ENCODE assay signal across 10 mouse cellular contexts in genomic region chr4:138219331-138219730, GRCm38 (mm10). TPM values are rescaled to one million over a fixed set of nuclear protein-coding genes. Genes with fewer than 3 reads are reported as not detected.
DNase-seq lines count a peak whose midpoint lies in the region; ATAC-seq lines count a peak whose summit lies in the region.
"Had no signal": no experiment of that assay in that cellular context is flagged by ENCODE, and none has a peak within 500 bp of the region (broad histone marks: within the 10 kb centered on the region; RNA-seq: fewer than 3 reads in every experiment).

No protein-coding gene starts in this region.

- WGBS in forebrain, embryonic 16.5 days, result 87% methylated on average over 5 of the region's 5 CpGs
- WGBS in forebrain, embryonic 11.5 days, result 89% methylated on average over 5 of the region's 5 CpGs
- WGBS in midbrain, embryonic 13.5 days, result 91% methylated on average over 5 of the region's 5 CpGs
- 86% methylated on average over 5 of the region's 5 CpGs for WGBS in midbrain, embryonic 11.5 days

- H3K4me1 ChIP-seq in forebrain, embryonic 16.5 days (replicated peaks; ENCODE audit: control insufficient read depth, insufficient read depth, low read length), result peaks cover 28% of the 10 kb centered on the region
- peaks cover 8% of the 10 kb centered on the region; the same call in 1 of the 2 replicates for H3K4me1 ChIP-seq in forebrain, embryonic 11.5 days (replicated peaks; ENCODE audit: control insufficient read depth, insufficient read depth, low read length)
- peaks cover 43% of the 10 kb centered on the region for H3K4me1 ChIP-seq in midbrain, embryonic 13.5 days (replicated peaks)
- peaks cover 9% of the 10 kb centered on the region for H3K4me1 ChIP-seq in midbrain, embryonic 11.5 days (ENCODE audit: control insufficient read depth, insufficient read depth, low read length)

- H3K9me3 ChIP-seq in forebrain, embryonic 16.5 days (ENCODE audit: control insufficient read depth, low read length), result no peaks in the 10 kb centered on the region
- no peaks in the 10 kb centered on the region for H3K9me3 ChIP-seq in forebrain, embryonic 11.5 days (ENCODE audit: control insufficient read depth, low read length)
- no peaks in the 10 kb centered on the region for H3K9me3 ChIP-seq in midbrain, embryonic 13.5 days
- H3K9me3 ChIP-seq in midbrain, embryonic 11.5 days (ENCODE audit: control insufficient read depth, low read length), result no peaks in the 10 kb centered on the region
- H3K9me3 ChIP-seq: heart, embryonic 12.5 days; midbrain, embryonic 10.5 days had no signal

- no peak overlapping the region for H3K4me2 ChIP-seq in forebrain, embryonic 16.5 days (ENCODE audit: low read length)
- no peak overlapping the region for H3K4me2 ChIP-seq in forebrain, embryonic 11.5 days (ENCODE audit: low read depth, low read length, severe bottlenecking)
- 0 out of 2 replicates have a peak overlapping the region, but pooled peaks have one; percentile 78 for H3K4me2 ChIP-seq in midbrain, embryonic 13.5 days (replicated peaks)
- H3K4me2 ChIP-seq in midbrain, embryonic 11.5 days, result no peak overlapping the region
- H3K4me2 ChIP-seq: heart, embryonic 12.5 days had no signal

- peaks cover 13% of the 10 kb centered on the region for H3K36me3 ChIP-seq in forebrain, embryonic 16.5 days (ENCODE audit: control insufficient read depth, insufficient read depth)
- H3K36me3 ChIP-seq in forebrain, embryonic 11.5 days (ENCODE audit: control insufficient read depth, insufficient read depth, low read length), result no peaks in the 10 kb centered on the region; the same call in 1 of the 2 replicates
- H3K36me3 ChIP-seq in midbrain, embryonic 13.5 days, result peaks cover 25% of the 10 kb centered on the region
- peaks cover 9% of the 10 kb centered on the region for H3K36me3 ChIP-seq in midbrain, embryonic 11.5 days (ENCODE audit: control insufficient read depth, insufficient read depth, low read length)

- H3K4me3 ChIP-seq in forebrain, embryonic 16.5 days (replicated peaks; ENCODE audit: low read length), result no peak overlapping the region
- H3K4me3 ChIP-seq in forebrain, embryonic 11.5 days (ENCODE audit: low read depth, low read length), result no peak overlapping the region
- no peak overlapping the region for H3K4me3 ChIP-seq in midbrain, embryonic 13.5 days (replicated peaks)
- no peak overlapping the region for H3K4me3 ChIP-seq in midbrain, embryonic 11.5 days (ENCODE audit: low read depth, low read length)
- H3K4me3 ChIP-seq: heart, embryonic 12.5 days had no signal

- no peak for ATAC-seq in forebrain, embryonic 16.5 days
- no peak for ATAC-seq in forebrain, embryonic 11.5 days (replicated peaks; ENCODE audit: low FRiP score)
- ATAC-seq in midbrain, embryonic 13.5 days, result no peak
- ATAC-seq in midbrain, embryonic 11.5 days (ENCODE audit: low FRiP score), result no peak
- ATAC-seq in granulocyte monocyte progenitor cell, adult 5-6 weeks (replicated peaks; ENCODE audit: poor library complexity, severe bottlenecking), result no peak

- H3K27ac ChIP-seq in forebrain, embryonic 16.5 days (ENCODE audit: low read length), result no peak overlapping the region
- no peak overlapping the region for H3K27ac ChIP-seq in forebrain, embryonic 11.5 days (ENCODE audit: low read depth, low read length)
- no peak overlapping the region for H3K27ac ChIP-seq in midbrain, embryonic 13.5 days
- no peak overlapping the region for H3K27ac ChIP-seq in midbrain, embryonic 11.5 days (ENCODE audit: low read depth, low read length)
- H3K27ac ChIP-seq: midbrain, embryonic 10.5 days had no signal

- 0 out of 2 replicates have a peak overlapping the region, but pooled peaks have one; percentile 24 for H3K9ac ChIP-seq in forebrain, embryonic 16.5 days (replicated peaks; ENCODE audit: low read depth, low read length)
- H3K9ac ChIP-seq in forebrain, embryonic 11.5 days (ENCODE audit: low read length), result no peak overlapping the region
- H3K9ac ChIP-seq in midbrain, embryonic 13.5 days (replicated peaks), result peak overlapping the region; percentile 43; the same call in 1 of the 2 replicates
- H3K9ac ChIP-seq in midbrain, embryonic 11.5 days (ENCODE audit: low read length), result no peak overlapping the region
- H3K9ac ChIP-seq: heart, embryonic 12.5 days; lung, embryonic 14.5 days had no signal

- DNase-seq in forebrain, embryonic 11.5 days (ENCODE audit: low spot score), result no peak
- DNase-seq in midbrain, embryonic 11.5 days (ENCODE audit: low spot score, missing footprints), result no peak
- DNase-seq in induced T-regulatory cell, adult 2 months (ENCODE audit: low read depth), result peak; percentile 65
- DNase-seq in kidney, adult 18-20 months, result no peak
- DNase-seq: lung, embryonic 14.5 days had no signal

- no peaks in the 10 kb centered on the region for H3K27me3 ChIP-seq in forebrain, embryonic 16.5 days (replicated peaks; ENCODE audit: control insufficient read depth, insufficient read depth, low read length)
- H3K27me3 ChIP-seq in forebrain, embryonic 11.5 days (ENCODE audit: control insufficient read depth, insufficient read depth, low read length), result no peaks in the 10 kb centered on the region
- H3K27me3 ChIP-seq in midbrain, embryonic 13.5 days, result no peaks in the 10 kb centered on the region
- H3K27me3 ChIP-seq in midbrain, embryonic 11.5 days (ENCODE audit: control insufficient read depth, insufficient read depth, low read length), result no peaks in the 10 kb centered on the region
- H3K27me3 ChIP-seq: heart, embryonic 12.5 days had no signal

RNA-seq across cellular contexts. Expression of gene Hp1bp3, which starts 3.2 kb away (rescaled TPM):
- 233 and 263 TPM in 2 replicates for polyA plus RNA-seq in forebrain, embryonic 16.5 days (2015; fragmentation: Nextera tagmentation; extraction: Ambion mirVana)
- polyA plus RNA-seq in forebrain, embryonic 11.5 days (2014; fragmentation: Nextera tagmentation; extraction: Ambion mirVana), result 176 and 178 TPM in 2 replicates
- 229 and 255 TPM in 2 replicates for polyA plus RNA-seq in midbrain, embryonic 13.5 days (2015; fragmentation: Nextera tagmentation; extraction: Ambion mirVana)
- 182 and 198 TPM in 2 replicates for polyA plus RNA-seq in midbrain, embryonic 11.5 days (2014; fragmentation: Nextera tagmentation; extraction: Ambion mirVana)
- total RNA-seq in granulocyte monocyte progenitor cell, adult 5-6 weeks (2014; fragmentation: Nextera tagmentation), result 203 and 218 TPM in 2 replicates
- 221 and 239 TPM in 2 replicates for total RNA-seq in granulocyte monocyte progenitor cell, adult 5-6 weeks (2017)

RNA-seq across cellular contexts. Expression of gene Sh2d5, which starts 30.9 kb away (rescaled TPM):
- polyA plus RNA-seq in forebrain, embryonic 16.5 days (2015; fragmentation: Nextera tagmentation; extraction: Ambion mirVana), result 6.1 and 9.8 TPM in 2 replicates
- 0.37 and 0.63 TPM in 2 replicates for polyA plus RNA-seq in forebrain, embryonic 11.5 days (2014; fragmentation: Nextera tagmentation; extraction: Ambion mirVana)
- 7.0 and 8.5 TPM in 2 replicates for polyA plus RNA-seq in midbrain, embryonic 13.5 days (2015; fragmentation: Nextera tagmentation; extraction: Ambion mirVana)
- polyA plus RNA-seq in midbrain, embryonic 11.5 days (2014; fragmentation: Nextera tagmentation; extraction: Ambion mirVana), result 0.94 TPM in 2 replicates
- 29.1 and 42.7 TPM in 2 replicates for total RNA-seq in granulocyte monocyte progenitor cell, adult 5-6 weeks (2014; fragmentation: Nextera tagmentation)
- 18.8 and 27.7 TPM in 2 replicates for total RNA-seq in granulocyte monocyte progenitor cell, adult 5-6 weeks (2017)

RNA-seq across cellular contexts. Expression of gene Kif17, which starts 30.9 kb away (rescaled TPM):
- polyA plus RNA-seq in forebrain, embryonic 16.5 days (2015; fragmentation: Nextera tagmentation; extraction: Ambion mirVana), result 0.98 and 2.2 TPM in 2 replicates
- polyA plus RNA-seq in forebrain, embryonic 11.5 days (2014; fragmentation: Nextera tagmentation; extraction: Ambion mirVana), result 0.24 TPM in 1 of 2 replicates, not detected in the other
- 1.4 and 1.5 TPM in 2 replicates for polyA plus RNA-seq in midbrain, embryonic 13.5 days (2015; fragmentation: Nextera tagmentation; extraction: Ambion mirVana)
- polyA plus RNA-seq in midbrain, embryonic 11.5 days (2014; fragmentation: Nextera tagmentation; extraction: Ambion mirVana), result 0.44 and 0.48 TPM in 2 replicates
- 8.1 and 10.6 TPM in 2 replicates for total RNA-seq in granulocyte monocyte progenitor cell, adult 5-6 weeks (2014; fragmentation: Nextera tagmentation)
- 6.0 and 8.9 TPM in 2 replicates for total RNA-seq in granulocyte monocyte progenitor cell, adult 5-6 weeks (2017)

Comparison
In these comparisons a context has a peak if more than half of its experiments do, and no peak if none do; other contexts are left out.
1. H3K9ac ChIP-seq: peak in forebrain, embryonic 16.5 days (single experiment) and midbrain, embryonic 13.5 days (single experiment); none in forebrain, embryonic 11.5 days (single experiment) and midbrain, embryonic 11.5 days (single experiment).